Mouse (Mus musculus) liver, adult 2 months (tissue): Measurements from ENCODE around the gene Cd27. TPM values are rescaled to one million over a fixed set of nuclear protein-coding genes. Genes with fewer than 3 reads are reported as not detected.
"Not testable (repeated sequence)": the region's sequence is repeated elsewhere in the genome, so short reads cannot be mapped to it uniquely, and the experiment has no call there.

Experiments
- DNase-seq: peaks from one replicate; pipeline ENCODE4 v3.0.0-alpha.2; 2011; ENCODE audit warnings: low read depth, low spot score; ENCODE audit errors: extremely low read depth
- H3K27ac ChIP-seq: fragments of 200-500 bp; replicated peaks from 2 replicates; pipeline ENCODE4 v1.5.1; 2012; ENCODE audit warnings: low read depth, mild to moderate bottlenecking, control low read depth, inconsistent platforms, low read length; ENCODE audit not compliant: insufficient read depth
- H3K27me3 ChIP-seq: fragments of 200-500 bp; 2 replicates; pipeline ENCODE4 v1.6.1; 2012; ENCODE audit warnings: mild to moderate bottlenecking, moderate library complexity, low read length, inconsistent platforms; ENCODE audit not compliant: control insufficient read depth, insufficient read depth
- H3K36me3 ChIP-seq: fragments of 200-500 bp; 2 replicates; pipeline ENCODE4 v1.6.1; 2012; ENCODE audit warnings: low read length, inconsistent platforms; ENCODE audit not compliant: control insufficient read depth, insufficient read depth
- H3K4me1 ChIP-seq: fragments of 200-500 bp; 2 replicates; pipeline ENCODE4 v1.6.1; 2011; ENCODE audit warnings: low read length; ENCODE audit not compliant: control insufficient read depth, insufficient read depth
- H3K4me3 ChIP-seq: fragments of 200-500 bp; 2 replicates; pipeline ENCODE4 v1.5.1; 2011; ENCODE audit warnings: low read depth, mild to moderate bottlenecking, control low read depth, low read length, moderate library complexity; ENCODE audit not compliant: insufficient read depth
- H3K79me2 ChIP-seq: fragments of 200-500 bp; 2 replicates; pipeline ENCODE4 v1.6.1; 2012; ENCODE audit warnings: inconsistent platforms, mild to moderate bottlenecking, low read length, moderate library complexity; ENCODE audit not compliant: control insufficient read depth, insufficient read depth
- H3K9ac ChIP-seq: fragments of 200-500 bp; 2 replicates; pipeline ENCODE4 v1.6.1; 2012; ENCODE audit warnings: low read depth, mild to moderate bottlenecking, control low read depth, inconsistent platforms, low read length
- CTCF ChIP-seq: fragments of 200-500 bp; IDR thresholded peaks from 2 replicates; pipeline ENCODE4 v1.5.1; 2011; ENCODE audit warnings: low read depth, low read length, control low read depth
- POLR2A ChIP-seq: fragments of 200-500 bp; IDR thresholded peaks from 2 replicates; pipeline ENCODE4 v1.6.1; 2011; ENCODE audit warnings: low read length, control low read depth; ENCODE audit not compliant: insufficient read depth; ENCODE audit errors: extremely low read depth
- WGBS: fragments of 180-500 bp; shearing (Covaris S2); methylation state at CpG from one replicate; pipeline ENCODE4 v1.1.7; 2018; 5-methylcytosine and 5-hydroxymethylcytosine counted together
- polyA plus RNA-seq: library from polyadenylated mRNA; depleted of rRNA; stranded (reverse); fragments of >200 nt; gene quantifications from 2 replicates; pipeline ENCODE4 v1.2.3, GENCODE M21; 2012
- total RNA-seq: library from RNA; depleted of rRNA; stranded (reverse); fragments of >200 nt; gene quantifications from 2 replicates; pipeline ENCODE4 v1.2.3, GENCODE M21; 2014

Cd27 gene
- total and polyA plus RNA-seq, 2 experiments, result 0.65 to 0.87 TPM

GRCm38 (mm10) chr6:125274841-125275563 lies 38.2 kb upstream of the Cd27 start:
- no peaks in the 10 kb centered on the region for H3K79me2 ChIP-seq
- H3K9ac ChIP-seq, result no peak overlapping the region
- 56% methylated on average over 15 of the region's 15 CpGs for WGBS
- no peaks in the 10 kb centered on the region for H3K4me1 ChIP-seq
- H3K27ac ChIP-seq, result no peak overlapping the region
- peak; percentile 56 for DNase-seq
- no peaks in the 10 kb centered on the region for H3K36me3 ChIP-seq
- TF ChIP-seq POLR2A, result no peak
- peak; percentile 61 for TF ChIP-seq CTCF
- no peak overlapping the region for H3K4me3 ChIP-seq
- no peaks in the 10 kb centered on the region for H3K27me3 ChIP-seq

- Histone ChIP-seq H3K9ac (no peak overlapping the region), H3K27me3 (no peaks in the 10 kb centered on the region), H3K36me3 (no peaks in the 10 kb centered on the region), H3K27ac (no peak overlapping the region), H3K4me3 (no peak overlapping the region), H3K4me1 (peaks cover 2% of the 10 kb centered on the region; the same call in 1 of the 2 replicates), H3K79me2 (no peaks in the 10 kb centered on the region)
- no peak for TF ChIP-seq POLR2A
- DNase-seq, result no peak
- WGBS, result 75% methylated on average over 10 of the region's 10 CpGs
These were observed 35.5 kb upstream of the Cd27 start for GRCm38 (mm10) chr6:125272228-125272785.

DNA sequence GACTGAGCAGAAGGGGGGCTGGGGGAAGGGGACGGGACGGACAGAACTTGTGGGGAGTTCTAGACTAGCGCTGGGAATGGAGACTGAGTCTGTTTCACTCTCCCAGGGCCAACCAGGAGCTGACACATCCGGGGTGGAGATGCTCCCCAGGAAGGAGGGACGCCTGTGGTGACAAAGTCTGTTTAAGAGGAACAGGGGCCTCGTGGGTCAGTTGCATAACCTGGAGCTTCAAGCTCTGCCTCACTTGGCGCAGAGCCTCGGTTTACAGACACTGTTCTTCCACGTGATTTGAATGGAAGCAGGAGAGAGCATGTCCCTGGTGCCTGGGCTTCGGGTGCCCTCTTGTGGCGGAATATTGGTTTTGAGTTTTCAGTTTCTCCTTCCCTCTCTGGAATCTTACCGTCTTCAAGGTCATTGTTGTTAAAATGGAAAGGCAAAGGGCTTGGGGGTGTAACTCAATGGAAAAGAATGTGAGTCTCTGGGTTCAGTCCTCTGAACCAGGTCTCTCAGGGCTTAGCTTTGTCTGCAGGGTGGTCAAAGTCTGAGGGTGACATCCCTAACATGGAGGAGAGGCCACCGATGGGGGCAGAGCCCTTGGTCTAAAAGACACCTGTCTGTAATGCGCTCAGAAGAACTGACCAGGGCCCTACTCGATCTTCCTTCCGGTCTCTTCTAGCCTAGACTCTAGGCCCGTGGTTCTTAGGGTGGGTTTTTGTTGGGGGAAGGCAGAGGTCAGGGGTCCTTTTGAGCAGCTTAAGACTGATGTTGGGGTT lies 34.8 kb upstream of the Cd27 start:
- H3K36me3 ChIP-seq, result no peaks in the 10 kb centered on the region
- TF ChIP-seq CTCF (peak; percentile 94), POLR2A (0 out of 2 replicates have a peak, but pooled peaks have one; percentile 39)
- H3K4me3 ChIP-seq, result peak overlapping the region; percentile 29; the same call in 1 of the 2 replicates
- H3K27ac ChIP-seq, result peak overlapping the region; percentile 82
- peaks cover 2% of the 10 kb centered on the region; the same call in 1 of the 2 replicates for H3K4me1 ChIP-seq
- peak overlapping the region; percentile 64 for H3K9ac ChIP-seq
- WGBS, result 10% methylated on average over 17 of the region's 17 CpGs
- peak; percentile 99 for DNase-seq
- H3K27me3 ChIP-seq, result no peaks in the 10 kb centered on the region
- no peaks in the 10 kb centered on the region for H3K79me2 ChIP-seq

- H3K4me1 ChIP-seq, result peaks cover 2% of the 10 kb centered on the region; the same call in 1 of the 2 replicates
- no peaks in the 10 kb centered on the region for H3K79me2 ChIP-seq
- H3K4me3 ChIP-seq, result no peak overlapping the region
- H3K36me3 ChIP-seq, result no peaks in the 10 kb centered on the region
- TF ChIP-seq POLR2A (no peak), CTCF (no peak)
- H3K9ac ChIP-seq, result no peak overlapping the region
- no peaks in the 10 kb centered on the region for H3K27me3 ChIP-seq
- WGBS, result 38% methylated on average over 6 of the region's 6 CpGs
- peak; percentile 51 for DNase-seq
- no peak overlapping the region for H3K27ac ChIP-seq
These were observed 32.0 kb upstream of the Cd27 start for GRCm38 (mm10) chr6:125268799-125269198.

DNA sequence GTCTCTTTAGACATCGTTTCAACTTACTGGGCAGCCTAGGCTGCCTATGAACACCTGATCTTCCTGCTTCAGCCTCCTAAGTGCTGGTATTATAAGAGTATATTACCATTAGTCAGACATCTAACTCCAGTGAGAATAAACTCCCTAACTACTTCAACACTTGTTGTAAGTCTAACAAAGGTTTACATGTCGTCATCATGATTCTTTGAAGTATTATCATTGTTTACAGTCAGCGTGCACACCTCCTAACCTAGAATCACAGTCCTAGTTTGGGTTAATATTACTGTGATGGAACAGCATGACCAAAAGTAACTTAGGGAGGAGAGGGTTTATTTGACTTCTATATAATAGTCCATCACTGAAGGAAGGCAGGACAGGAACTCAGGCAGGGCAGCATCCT lies 30.7 kb upstream of the Cd27 start:
- DNase-seq, result no peak
- H3K27me3 ChIP-seq, result no peaks in the 10 kb centered on the region
- no peak overlapping the region for H3K27ac ChIP-seq
- no peaks in the 10 kb centered on the region for H3K36me3 ChIP-seq
- TF ChIP-seq POLR2A, result no peak
- peaks cover 2% of the 10 kb centered on the region; the same call in 1 of the 2 replicates for H3K4me1 ChIP-seq
- no peaks in the 10 kb centered on the region for H3K79me2 ChIP-seq
- no peak overlapping the region for H3K4me3 ChIP-seq
- 75% methylated on average over 3 of the region's 3 CpGs for WGBS
- no peak overlapping the region for H3K9ac ChIP-seq

DNA sequence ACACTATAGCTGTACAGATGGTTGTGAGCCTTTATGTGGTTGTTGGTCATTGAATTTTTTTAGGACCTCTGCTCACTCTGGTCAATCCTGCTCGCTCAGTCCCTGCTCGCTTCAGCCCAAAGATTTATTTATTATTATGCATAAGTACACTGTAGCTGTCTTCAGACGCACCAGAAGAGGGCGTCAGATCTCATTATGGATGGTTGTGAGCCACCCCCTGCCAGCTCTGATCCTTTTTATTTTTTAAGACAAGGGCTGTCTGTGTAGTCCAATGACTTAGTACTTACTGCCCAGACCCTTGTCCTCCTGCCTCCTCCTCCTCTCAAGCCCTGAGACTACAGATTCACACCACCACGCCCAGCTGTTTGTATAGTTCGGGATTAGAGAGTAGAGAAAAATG lies 29.8 kb upstream of the Cd27 start:
- not testable (repeated sequence) for H3K4me3 ChIP-seq, DNase-seq, H3K27me3 ChIP-seq, H3K36me3 ChIP-seq, H3K27ac ChIP-seq, H3K9ac ChIP-seq, H3K79me2 ChIP-seq, H3K4me1 ChIP-seq
- 80% methylated on average over 6 of the region's 6 CpGs for WGBS
